Mouse (Mus musculus) adrenal gland, adult 10 weeks (tissue): ENCODE data around the gene Hdgf. TPM values are rescaled to one million over a fixed set of nuclear protein-coding genes. Genes with fewer than 3 reads are reported as not detected.

Experiments
- polyA plus RNA-seq: library from polyadenylated mRNA; stranded (reverse); fragments of 350-450 nt; fragmentation: Illumina TruSeq; extraction: RNeasy Lipid Tissue Mini Kit (QIAGEN cat#74804); gene quantifications from one replicate; pipeline ENCODE4 v1.2.3, GENCODE M21; 2014; ENCODE audit warnings: low read depth, low replicate concordance

The Hdgf gene
- polyA plus RNA-seq: 152 TPM

GRCm38 (mm10) chr3:87905880-87906485, at the start of gene Hdgf:
Gene Hdgf (plus strand): TSS chr3:87906321.

GRCm38 (mm10) chr3:87885281-87886003, 20.7 kb upstream of the Hdgf start, which contains the start of gene Prcc:
Gene Prcc (minus strand): TSS chr3:87885608.

GRCm38 (mm10) chr3:87919336-87920108, 13.4 kb downstream of the Hdgf start, which contains the start of gene Mrpl24:
Gene Mrpl24 (plus strand): TSS chr3:87919506.

GRCm38 (mm10) chr3:87930078-87930795, 24.1 kb downstream of the Hdgf start, which contains the start of the genes Isg20l2 and Rrnad1:
Gene Isg20l2 (plus strand): TSS chr3:87930314.
Gene Rrnad1 (minus strand): TSS chr3:87930717.

GRCm38 (mm10) chr3:87948378-87949265, 42.5 kb downstream of the Hdgf start, which contains the start of gene Crabp2:
Gene Crabp2 (plus strand): TSS chr3:87948666.

Other genes starting within 250 kb of the Hdgf start
- not detected for gene Lrrc71, start 157.7 kb upstream of the Hdgf start, polyA plus RNA-seq
- not detected for gene Ntrk1, start 111.2 kb upstream of the Hdgf start, polyA plus RNA-seq
- not detected for gene Insrr, start 109.4 kb upstream of the Hdgf start, polyA plus RNA-seq
- 1.3 TPM for gene Pear1, start 82.0 kb upstream of the Hdgf start, polyA plus RNA-seq
- not detected for gene Sh2d2a, start 59.6 kb upstream of the Hdgf start, polyA plus RNA-seq
- gene Prcc, start 20.7 kb upstream of the Hdgf start, polyA plus RNA-seq: 4.7 TPM
- gene Mrpl24, start 13.2 kb downstream of the Hdgf start, polyA plus RNA-seq: 102 TPM
- gene Isg20l2, start 24.0 kb downstream of the Hdgf start, polyA plus RNA-seq: 19.4 TPM
- gene Rrnad1, start 24.4 kb downstream of the Hdgf start, polyA plus RNA-seq: 11.0 TPM
- gene Crabp2, start 42.3 kb downstream of the Hdgf start, polyA plus RNA-seq: not detected
- gene Nes, start 64.8 kb downstream of the Hdgf start, polyA plus RNA-seq: 11.4 TPM
- gene Bcan, start 93.9 kb downstream of the Hdgf start, polyA plus RNA-seq: 1.7 TPM
- not detected for gene Hapln2, start 121.3 kb downstream of the Hdgf start, polyA plus RNA-seq
- 11.0 TPM for gene Gpatch4, start 136.8 kb downstream of the Hdgf start, polyA plus RNA-seq
- gene Naxe, start 152.2 kb downstream of the Hdgf start, polyA plus RNA-seq: 37.4 TPM
- gene Ttc24, start 172.0 kb downstream of the Hdgf start, polyA plus RNA-seq: not detected
- 0.47 TPM for gene Iqgap3, start 175.7 kb downstream of the Hdgf start, polyA plus RNA-seq
- gene Mef2d, start 236.1 kb downstream of the Hdgf start, polyA plus RNA-seq: 17.6 TPM